Comparison of ENCODE assay signal across 16 mouse cellular contexts in the genomic region with DNA sequence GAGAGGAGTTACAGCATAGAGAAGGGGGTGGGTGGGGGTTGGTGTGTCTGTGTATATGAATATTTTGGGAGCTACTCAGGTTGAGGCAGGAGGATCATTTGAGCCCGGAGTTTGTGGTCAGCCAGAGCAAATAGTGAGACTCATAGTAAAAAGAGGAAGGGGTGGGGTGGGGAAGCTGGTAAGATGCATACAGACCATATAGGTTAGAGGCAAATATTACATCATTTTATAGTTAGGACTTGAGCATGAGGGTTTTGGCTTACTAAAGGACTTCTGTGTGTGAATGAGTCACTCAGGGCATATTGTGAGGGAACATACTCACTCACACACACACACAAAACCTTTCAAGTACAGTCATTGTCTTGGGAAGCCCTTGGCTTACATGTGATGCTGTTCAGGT. TPM values are rescaled to one million over a fixed set of nuclear protein-coding genes. Genes with fewer than 3 reads are reported as not detected.
DNase-seq lines count a peak whose midpoint lies in the region; ATAC-seq lines count a peak whose summit lies in the region.
"Had no signal": no experiment of that assay in that cellular context is flagged by ENCODE, and none has a peak within 500 bp of the region (broad histone marks: within the 10 kb centered on the region; RNA-seq: fewer than 3 reads in every experiment).

No protein-coding gene starts in this region.

- no peaks in the 10 kb centered on the region for H3K9me3 ChIP-seq in forebrain, embryonic 12.5 days
- no peaks in the 10 kb centered on the region for H3K9me3 ChIP-seq in forebrain, embryonic 11.5 days (ENCODE audit: control insufficient read depth, low read length)
- no peaks in the 10 kb centered on the region for H3K9me3 ChIP-seq in hindbrain, embryonic 12.5 days (replicated peaks)
- H3K9me3 ChIP-seq in midbrain, embryonic 14.5 days (ENCODE audit: control insufficient read depth, low read length), result no peaks in the 10 kb centered on the region
- H3K9me3 ChIP-seq: G1E; limb, embryonic 12.5 days; megakaryocyte, embryonic 14.5 days had no signal

- H3K4me3 ChIP-seq in forebrain, embryonic 12.5 days (replicated peaks), result no peak overlapping the region
- no peak overlapping the region for H3K4me3 ChIP-seq in forebrain, embryonic 11.5 days (ENCODE audit: low read depth, low read length)
- H3K4me3 ChIP-seq in hindbrain, embryonic 12.5 days, result no peak overlapping the region
- no peak overlapping the region for H3K4me3 ChIP-seq in midbrain, embryonic 14.5 days (replicated peaks; ENCODE audit: low read depth, low read length)
- H3K4me3 ChIP-seq: limb, embryonic 12.5 days had no signal

- H3K4me1 ChIP-seq in forebrain, embryonic 12.5 days, result peaks cover 23% of the 10 kb centered on the region
- H3K4me1 ChIP-seq in forebrain, embryonic 11.5 days (replicated peaks; ENCODE audit: control insufficient read depth, insufficient read depth, low read length), result peaks cover 7% of the 10 kb centered on the region; the same call in 1 of the 2 replicates
- H3K4me1 ChIP-seq in hindbrain, embryonic 12.5 days, result peaks cover 21% of the 10 kb centered on the region
- peaks cover 17% of the 10 kb centered on the region for H3K4me1 ChIP-seq in midbrain, embryonic 14.5 days (ENCODE audit: control insufficient read depth, insufficient read depth, low read length)

- H3K27me3 ChIP-seq in forebrain, embryonic 12.5 days, result no peaks in the 10 kb centered on the region
- no peaks in the 10 kb centered on the region for H3K27me3 ChIP-seq in forebrain, embryonic 11.5 days (ENCODE audit: control insufficient read depth, insufficient read depth, low read length)
- H3K27me3 ChIP-seq in hindbrain, embryonic 12.5 days, result no peaks in the 10 kb centered on the region
- no peaks in the 10 kb centered on the region for H3K27me3 ChIP-seq in midbrain, embryonic 14.5 days (ENCODE audit: control insufficient read depth, insufficient read depth, low read length)
- H3K27me3 ChIP-seq: limb, embryonic 12.5 days; megakaryocyte, embryonic 14.5 days had no signal

- peaks cover 6% of the 10 kb centered on the region; the same call in 1 of the 2 replicates for H3K36me3 ChIP-seq in forebrain, embryonic 12.5 days (replicated peaks)
- H3K36me3 ChIP-seq in forebrain, embryonic 11.5 days (ENCODE audit: control insufficient read depth, insufficient read depth, low read length), result no peaks in the 10 kb centered on the region
- H3K36me3 ChIP-seq in hindbrain, embryonic 12.5 days, result peaks cover 5% of the 10 kb centered on the region; the same call in 1 of the 2 replicates
- 0 out of 2 replicates have a peak, but pooled peaks cover 3% of the 10 kb centered on the region for H3K36me3 ChIP-seq in midbrain, embryonic 14.5 days (ENCODE audit: control insufficient read depth, insufficient read depth, low read length)

- H3K9ac ChIP-seq in forebrain, embryonic 12.5 days, result no peak overlapping the region
- no peak overlapping the region for H3K9ac ChIP-seq in forebrain, embryonic 11.5 days (ENCODE audit: low read length)
- H3K9ac ChIP-seq in hindbrain, embryonic 12.5 days, result no peak overlapping the region
- no peak overlapping the region for H3K9ac ChIP-seq in midbrain, embryonic 14.5 days (replicated peaks; ENCODE audit: low read length)
- H3K9ac ChIP-seq: limb, embryonic 12.5 days had no signal

- no peak for ATAC-seq in forebrain, embryonic 12.5 days (ENCODE audit: low FRiP score)
- ATAC-seq in forebrain, embryonic 11.5 days (replicated peaks; ENCODE audit: low FRiP score), result no peak
- no peak for ATAC-seq in hindbrain, embryonic 12.5 days (ENCODE audit: low FRiP score)
- no peak for ATAC-seq in midbrain, embryonic 14.5 days (ENCODE audit: low FRiP score, low TSS enrichment)

- H3K4me2 ChIP-seq in forebrain, embryonic 12.5 days, result no peak overlapping the region; the same call in 1 of the 2 replicates
- no peak overlapping the region for H3K4me2 ChIP-seq in forebrain, embryonic 11.5 days (ENCODE audit: low read depth, low read length, severe bottlenecking)
- H3K4me2 ChIP-seq in hindbrain, embryonic 12.5 days (replicated peaks), result no peak overlapping the region
- peak overlapping the region; percentile 47; the same call in 1 of the 2 replicates for H3K4me2 ChIP-seq in midbrain, embryonic 14.5 days (ENCODE audit: low read length)

- DNase-seq in forebrain, embryonic 11.5 days (ENCODE audit: low spot score), result no peak
- peak; percentile 31 for DNase-seq in 3T3-L1 (ENCODE audit: low read depth, low spot score)
- DNase-seq in midbrain, embryonic 14.5 days, result no peak
- DNase-seq in right cerebral cortex, postnatal 36 days (ENCODE audit: low spot score in 2 of 2), result no peak
- no peak for DNase-seq in gastrocnemius, postnatal 25 days
- no peak for DNase-seq in heart, adult 9 months (ENCODE audit: low spot score in 2 of 2)
- DNase-seq: heart, postnatal 14 days; kidney, adult 8-10 months had no signal

- H3K27ac ChIP-seq in forebrain, embryonic 12.5 days, result 0 out of 2 replicates have a peak overlapping the region, but pooled peaks have one; percentile 47
- H3K27ac ChIP-seq in forebrain, embryonic 11.5 days (ENCODE audit: low read depth, low read length), result no peak overlapping the region
- peak overlapping the region; percentile 90 for H3K27ac ChIP-seq in hindbrain, embryonic 12.5 days
- peak overlapping the region; percentile 99 for H3K27ac ChIP-seq in midbrain, embryonic 14.5 days (replicated peaks; ENCODE audit: low read depth, low read length)

- WGBS in forebrain, embryonic 12.5 days, result 98% methylated on average over 1 of the region's 1 CpGs
- 92% methylated on average over 1 of the region's 1 CpGs for WGBS in forebrain, embryonic 11.5 days
- WGBS in hindbrain, embryonic 12.5 days, result 86% methylated on average over 1 of the region's 1 CpGs
- 91% methylated on average over 1 of the region's 1 CpGs for WGBS in midbrain, embryonic 14.5 days

RNA-seq across cellular contexts. Expression of a gene that starts 1.5 kb away (rescaled TPM):
- 305 and 331 TPM in 2 replicates for polyA plus RNA-seq in forebrain, embryonic 12.5 days (2016; fragmentation: Nextera tagmentation; extraction: Ambion mirVana)
- polyA plus RNA-seq in forebrain, embryonic 11.5 days (2014; fragmentation: Nextera tagmentation; extraction: Ambion mirVana), result 259 and 277 TPM in 2 replicates
- 344 and 354 TPM in 2 replicates for polyA plus RNA-seq in hindbrain, embryonic 12.5 days (2016; fragmentation: Nextera tagmentation; extraction: Ambion mirVana)
- 462 and 529 TPM in 2 replicates for polyA plus RNA-seq in midbrain, embryonic 14.5 days (2014; fragmentation: Nextera tagmentation; extraction: Ambion mirVana)
- 10 to 100 TPM; 14.0 TPM for total RNA-seq in gastrocnemius, postnatal 25 days (2021)

RNA-seq across cellular contexts. Expression of a gene that starts 31.0 kb away (rescaled TPM):
- not detected in 2 replicates for polyA plus RNA-seq in forebrain, embryonic 12.5 days (2016; fragmentation: Nextera tagmentation; extraction: Ambion mirVana)
- not detected in 2 replicates for polyA plus RNA-seq in forebrain, embryonic 11.5 days (2014; fragmentation: Nextera tagmentation; extraction: Ambion mirVana)
- not detected in 2 replicates for polyA plus RNA-seq in hindbrain, embryonic 12.5 days (2016; fragmentation: Nextera tagmentation; extraction: Ambion mirVana)
- 0.12 TPM in 1 of 2 replicates, not detected in the other for polyA plus RNA-seq in midbrain, embryonic 14.5 days (2014; fragmentation: Nextera tagmentation; extraction: Ambion mirVana)
- total RNA-seq in gastrocnemius, postnatal 25 days (2021), result under 1 TPM; 0.15 to 0.21 TPM
- total RNA-seq: common myeloid progenitor, adult 5-6 weeks had no signal
- polyA plus RNA-seq: erythroblast, embryonic 14.5 days; G1E; stomach, embryonic 14.5 days had no signal

RNA-seq across cellular contexts. Expression of a gene that starts 49.8 kb away (rescaled TPM):
- 0.37 and 0.59 TPM in 2 replicates for polyA plus RNA-seq in forebrain, embryonic 12.5 days (2016; fragmentation: Nextera tagmentation; extraction: Ambion mirVana)
- polyA plus RNA-seq in forebrain, embryonic 11.5 days (2014; fragmentation: Nextera tagmentation; extraction: Ambion mirVana), result 0.83 and 1.0 TPM in 2 replicates
- 1.1 and 1.5 TPM in 2 replicates for polyA plus RNA-seq in hindbrain, embryonic 12.5 days (2016; fragmentation: Nextera tagmentation; extraction: Ambion mirVana)
- polyA plus RNA-seq in midbrain, embryonic 14.5 days (2014; fragmentation: Nextera tagmentation; extraction: Ambion mirVana), result 0.35 and 2.0 TPM in 2 replicates
- under 1 TPM; 0.20 to 0.75 TPM for total RNA-seq in gastrocnemius, postnatal 25 days (2021)
